Mouse (Mus musculus): ENCODE measurements at regions not wholly inside any gene's neighbourhood (a gene's known extent, or its start where the extent isn't known, plus 50 kb on each side); places are given as distances from the start of the nearest gene placed in this dataset.

- no peaks in the 10 kb centered on the region for H3K9me3 ChIP-seq (ENCODE audit: control insufficient read depth, low read length)
- ATAC-seq (ENCODE audit: low FRiP score, low TSS enrichment) (no peak), DNase-seq (ENCODE audit: low spot score) (no peak)
- TF ChIP-seq EP300 (optimal IDR thresholded peaks at IDR 0.05) (no peak), CTCF (IDR thresholded peaks at IDR 0.05; ENCODE audit: low read depth) (no peak)
- H3K4me1 ChIP-seq (replicated peaks; ENCODE audit: control insufficient read depth, insufficient read depth), result no peaks in the 10 kb centered on the region
- H3K36me3 ChIP-seq (ENCODE audit: control insufficient read depth, insufficient read depth, low read length), result no peaks in the 10 kb centered on the region
- H3K27me3 ChIP-seq (ENCODE audit: control insufficient read depth, insufficient read depth, low read length), result no peaks in the 10 kb centered on the region
- H3K9ac ChIP-seq (ENCODE audit: low read length), result no peak overlapping the region
- no peak overlapping the region for H3K4me3 ChIP-seq (ENCODE audit: low read depth, low read length)
- H3K4me2 ChIP-seq (replicated peaks; ENCODE audit: low read depth), result no peak overlapping the region
- WGBS, result 92% methylated on average over 3 of the region's 3 CpGs
- H3K27ac ChIP-seq (replicated peaks), result no peak overlapping the region
Measured at GRCm38 (mm10) chr6:140169836-140170235, 128.6 kb upstream of the Plcz1 start.

- 81% methylated on average over 4 of the region's 4 CpGs for WGBS
- Histone ChIP-seq H3K4me2 (replicated peaks; ENCODE audit: low read depth) (no peak overlapping the region), H3K4me1 (replicated peaks; ENCODE audit: control insufficient read depth, insufficient read depth) (no peaks in the 10 kb centered on the region), H3K4me3 (ENCODE audit: low read depth, low read length) (no peak overlapping the region), H3K27me3 (ENCODE audit: control insufficient read depth, insufficient read depth, low read length) (no peaks in the 10 kb centered on the region), H3K9ac (ENCODE audit: low read length) (no peak overlapping the region), H3K9me3 (ENCODE audit: control insufficient read depth, low read length) (no peaks in the 10 kb centered on the region), H3K36me3 (ENCODE audit: control insufficient read depth, insufficient read depth, low read length) (no peaks in the 10 kb centered on the region), H3K27ac (replicated peaks) (no peak overlapping the region)
- ATAC-seq (ENCODE audit: low FRiP score, low TSS enrichment) (no peak), DNase-seq (ENCODE audit: low spot score) (no peak)
- TF ChIP-seq EP300 (optimal IDR thresholded peaks at IDR 0.05), result no peak
- TF ChIP-seq CTCF (IDR thresholded peaks at IDR 0.05; ENCODE audit: low read depth), result no peak
Measured at GRCm38 (mm10) chr6:140167182-140167581, 125.9 kb upstream of the Plcz1 start.

GRCm38 (mm10) chr6:140162729-140163128 is 121.5 kb upstream of the Plcz1 start:
- Histone ChIP-seq H3K27me3 (ENCODE audit: control insufficient read depth, insufficient read depth, low read length) (no peaks in the 10 kb centered on the region), H3K4me2 (replicated peaks; ENCODE audit: low read depth) (no peak overlapping the region), H3K4me1 (replicated peaks; ENCODE audit: control insufficient read depth, insufficient read depth) (no peaks in the 10 kb centered on the region), H3K9me3 (ENCODE audit: control insufficient read depth, low read length) (no peaks in the 10 kb centered on the region), H3K4me3 (ENCODE audit: low read depth, low read length) (no peak overlapping the region), H3K27ac (replicated peaks) (no peak overlapping the region), H3K9ac (ENCODE audit: low read length) (no peak overlapping the region), H3K36me3 (ENCODE audit: control insufficient read depth, insufficient read depth, low read length) (no peaks in the 10 kb centered on the region)
- TF ChIP-seq CTCF (IDR thresholded peaks at IDR 0.05; ENCODE audit: low read depth) (no peak), EP300 (optimal IDR thresholded peaks at IDR 0.05) (no peak)
- DNase-seq (ENCODE audit: low spot score), result no peak
- no peak for ATAC-seq (ENCODE audit: low FRiP score, low TSS enrichment)
- 84% methylated on average over 5 of the region's 5 CpGs for WGBS

- no peak for DNase-seq (ENCODE audit: low spot score)
- H3K4me2 ChIP-seq (replicated peaks; ENCODE audit: low read depth), result no peak overlapping the region
- H3K27ac ChIP-seq (replicated peaks), result no peak overlapping the region
- ATAC-seq (ENCODE audit: low FRiP score, low TSS enrichment), result no peak
- no peak overlapping the region for H3K9ac ChIP-seq (ENCODE audit: low read length)
- no peak for TF ChIP-seq EP300 (optimal IDR thresholded peaks at IDR 0.05)
- no peak for TF ChIP-seq CTCF (IDR thresholded peaks at IDR 0.05; ENCODE audit: low read depth)
- no peaks in the 10 kb centered on the region for H3K27me3 ChIP-seq (ENCODE audit: control insufficient read depth, insufficient read depth, low read length)
- H3K4me3 ChIP-seq (ENCODE audit: low read depth, low read length), result no peak overlapping the region
- H3K4me1 ChIP-seq (replicated peaks; ENCODE audit: control insufficient read depth, insufficient read depth), result no peaks in the 10 kb centered on the region
- no peaks in the 10 kb centered on the region for H3K9me3 ChIP-seq (ENCODE audit: control insufficient read depth, low read length)
- H3K36me3 ChIP-seq (ENCODE audit: control insufficient read depth, insufficient read depth, low read length), result no peaks in the 10 kb centered on the region
- 68% methylated on average over 4 of the region's 4 CpGs for WGBS
Measured at GRCm38 (mm10) chr6:140161482-140161881, 120.2 kb upstream of the Plcz1 start.

- ATAC-seq (ENCODE audit: low FRiP score, low TSS enrichment) (no peak), DNase-seq (ENCODE audit: low spot score) (no peak)
- no peak overlapping the region for H3K9ac ChIP-seq (ENCODE audit: low read length)
- no peak for TF ChIP-seq CTCF (IDR thresholded peaks at IDR 0.05; ENCODE audit: low read depth)
- TF ChIP-seq EP300 (optimal IDR thresholded peaks at IDR 0.05), result no peak
- H3K4me1 ChIP-seq (replicated peaks; ENCODE audit: control insufficient read depth, insufficient read depth), result no peaks in the 10 kb centered on the region
- H3K36me3 ChIP-seq (ENCODE audit: control insufficient read depth, insufficient read depth, low read length), result no peaks in the 10 kb centered on the region
- no peak overlapping the region for H3K4me2 ChIP-seq (replicated peaks; ENCODE audit: low read depth)
- H3K27ac ChIP-seq (replicated peaks), result no peak overlapping the region
- no peak overlapping the region for H3K4me3 ChIP-seq (ENCODE audit: low read depth, low read length)
- WGBS, result 50% methylated on average over 13 of the region's 13 CpGs
- H3K27me3 ChIP-seq (ENCODE audit: control insufficient read depth, insufficient read depth, low read length), result no peaks in the 10 kb centered on the region
- H3K9me3 ChIP-seq (ENCODE audit: control insufficient read depth, low read length), result no peaks in the 10 kb centered on the region
Measured at GRCm38 (mm10) chr6:140160946-140161345, 119.7 kb upstream of the Plcz1 start.

GRCm38 (mm10) chr6:140158986-140159385 is 117.7 kb upstream of the Plcz1 start:
- no peak for ATAC-seq (ENCODE audit: low FRiP score, low TSS enrichment)

More at GRCm38 (mm10) chr6:140158986-140159385, 117.7 kb upstream of the Plcz1 start:
- H3K4me1 ChIP-seq (replicated peaks; ENCODE audit: control insufficient read depth, insufficient read depth), result no peaks in the 10 kb centered on the region
- H3K4me3 ChIP-seq (ENCODE audit: low read depth, low read length), result no peak overlapping the region
- H3K9me3 ChIP-seq (ENCODE audit: control insufficient read depth, low read length), result no peaks in the 10 kb centered on the region
- no peaks in the 10 kb centered on the region for H3K27me3 ChIP-seq (ENCODE audit: control insufficient read depth, insufficient read depth, low read length)
- H3K9ac ChIP-seq (ENCODE audit: low read length), result no peak overlapping the region
- no peaks in the 10 kb centered on the region for H3K36me3 ChIP-seq (ENCODE audit: control insufficient read depth, insufficient read depth, low read length)
- TF ChIP-seq CTCF (IDR thresholded peaks at IDR 0.05; ENCODE audit: low read depth), result no peak
- TF ChIP-seq EP300 (optimal IDR thresholded peaks at IDR 0.05), result no peak
- WGBS, result 65% methylated on average over 13 of the region's 13 CpGs
- no peak overlapping the region for H3K4me2 ChIP-seq (replicated peaks; ENCODE audit: low read depth)
- H3K27ac ChIP-seq (replicated peaks), result no peak overlapping the region
- DNase-seq (ENCODE audit: low spot score), result no peak

Measured in stomach, postnatal 0 days (tissue).